Mouse (Mus musculus) cerebellum, adult 9-11 months (tissue): Measurements from ENCODE around the gene Mapkapk5.

Experiments used
- DNase-seq: peaks from one replicate; pipeline ENCODE4 v3.0.0; 2022

The Mapkapk5 gene

GRCm38 (mm10) chr5:121545793-121546529 is at the start of gene Mapkapk5:
Mapkapk5 (minus strand) TSS chr5:121545905.
- peak; percentile 97 for DNase-seq

DNA sequence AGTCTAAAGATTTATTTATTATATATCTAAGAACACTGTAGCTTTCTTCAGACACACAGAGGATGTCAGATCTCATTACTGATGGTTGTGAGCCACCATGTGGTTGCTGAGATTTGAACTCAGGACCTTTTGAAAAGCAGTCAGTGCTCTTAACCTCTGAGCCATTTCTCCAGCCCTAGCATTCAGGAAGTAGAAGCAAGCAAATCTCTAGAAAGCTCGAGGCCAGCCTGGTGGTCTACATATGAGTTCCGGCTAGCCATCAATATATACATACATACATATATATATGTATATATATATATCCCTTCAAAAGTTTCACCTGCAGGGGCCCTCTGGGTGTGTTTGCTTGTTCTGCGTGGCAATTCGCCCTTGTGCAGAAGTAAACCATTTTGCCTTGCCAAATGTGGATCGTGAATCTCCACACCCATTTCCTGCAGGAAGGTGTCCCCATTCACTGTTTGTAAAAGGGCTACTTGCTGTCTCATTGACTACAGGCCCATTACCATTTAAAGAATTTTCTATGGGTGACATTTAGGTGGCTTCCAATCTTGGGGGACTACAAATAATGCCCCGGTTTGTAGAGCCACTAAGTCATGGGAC is 49.1 kb upstream of the Mapkapk5 start:
- DNase-seq = no peak

GRCm38 (mm10) chr5:121593451-121594401 is 48.0 kb upstream of the Mapkapk5 start, which contains the start of gene Aldh2:
Aldh2 (minus strand) TSS chr5:121593824.
- peak; percentile 73 for DNase-seq

DNA sequence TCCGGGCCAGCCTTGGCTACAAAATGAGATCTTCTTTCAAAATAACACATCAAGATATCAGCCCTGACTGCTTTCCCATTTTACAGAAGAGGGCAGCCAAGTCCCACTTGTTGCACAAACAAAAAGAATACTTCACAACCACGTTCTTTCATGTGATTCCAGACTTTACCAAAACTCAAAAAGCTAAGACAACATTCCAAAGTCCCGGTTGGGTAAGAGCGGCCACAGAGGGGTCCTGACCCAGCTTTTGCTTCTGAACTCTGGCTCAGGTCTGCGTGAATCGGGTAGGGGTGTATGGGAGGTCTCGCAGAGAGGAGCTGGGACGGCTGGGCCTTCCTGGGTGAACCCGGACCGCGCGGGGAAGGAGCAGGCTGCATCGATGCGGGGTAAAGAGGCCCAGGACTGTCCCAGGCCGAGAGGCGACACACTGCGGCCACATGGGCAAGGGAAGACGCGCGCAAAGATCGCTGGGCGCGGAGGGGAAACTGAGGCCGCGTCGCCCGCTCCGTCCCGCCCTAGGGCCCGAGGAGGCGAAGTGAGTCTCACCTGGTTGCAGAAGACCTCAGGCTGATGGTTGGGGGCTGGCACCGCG is 47.2 kb upstream of the Mapkapk5 start:
- DNase-seq = no peak

DNA sequence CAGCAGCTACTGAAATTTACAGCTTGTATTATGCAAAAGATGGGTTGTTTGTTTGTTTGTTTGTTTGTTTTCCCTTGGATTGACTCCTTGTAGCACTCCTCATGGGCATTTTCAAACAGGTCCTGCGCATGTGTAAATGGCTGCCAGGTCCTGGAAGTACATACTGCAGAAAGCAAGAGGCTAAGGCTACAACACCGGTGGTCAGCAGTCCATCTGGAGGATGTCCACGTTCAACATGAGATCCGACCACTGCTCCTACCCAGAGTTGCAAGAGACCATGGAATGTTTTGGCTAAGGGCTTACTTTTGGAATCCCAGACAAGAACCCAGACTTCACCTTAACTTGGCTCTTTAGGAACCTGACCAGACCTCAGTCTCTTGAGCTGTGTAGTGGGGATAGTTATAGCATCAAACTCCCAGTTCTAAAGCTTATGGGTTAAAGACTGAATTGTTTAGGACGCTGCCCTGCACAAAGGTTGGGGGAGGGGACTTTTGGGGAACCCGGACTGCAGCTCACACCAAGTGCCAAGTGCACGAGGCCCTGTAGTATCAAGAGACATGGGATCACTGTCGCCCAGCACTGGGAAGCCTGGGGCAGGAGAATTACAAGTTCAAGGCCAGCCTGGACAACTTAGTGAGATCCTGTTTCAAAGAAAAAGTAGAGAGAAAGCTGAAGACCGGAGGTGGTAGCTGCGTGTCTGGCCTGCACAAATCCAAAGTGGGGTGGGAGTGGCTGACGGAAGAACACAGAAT is 46.5 kb upstream of the Mapkapk5 start:
- no peak for DNase-seq

- DNase-seq = no peak
Measured at GRCm38 (mm10) chr5:121591417-121592063, 45.8 kb upstream of the Mapkapk5 start.

GRCm38 (mm10) chr5:121589928-121590327 is 44.2 kb upstream of the Mapkapk5 start:
- no peak for DNase-seq

GRCm38 (mm10) chr5:121586400-121587039 is 40.8 kb upstream of the Mapkapk5 start:
- DNase-seq = no peak

GRCm38 (mm10) chr5:121585699-121586098 is 40.0 kb upstream of the Mapkapk5 start:
- DNase-seq = no peak

GRCm38 (mm10) chr5:121585005-121585404 is 39.3 kb upstream of the Mapkapk5 start:
- no peak for DNase-seq

GRCm38 (mm10) chr5:121583765-121584501 is 38.2 kb upstream of the Mapkapk5 start:
- peak; percentile 78 for DNase-seq

GRCm38 (mm10) chr5:121581945-121582344 is 36.2 kb upstream of the Mapkapk5 start:
- DNase-seq = no peak

- no peak for DNase-seq
Measured at GRCm38 (mm10) chr5:121576927-121577488, 31.3 kb upstream of the Mapkapk5 start.

- DNase-seq = no peak
Measured at GRCm38 (mm10) chr5:121575867-121576266, 30.2 kb upstream of the Mapkapk5 start.

DNA sequence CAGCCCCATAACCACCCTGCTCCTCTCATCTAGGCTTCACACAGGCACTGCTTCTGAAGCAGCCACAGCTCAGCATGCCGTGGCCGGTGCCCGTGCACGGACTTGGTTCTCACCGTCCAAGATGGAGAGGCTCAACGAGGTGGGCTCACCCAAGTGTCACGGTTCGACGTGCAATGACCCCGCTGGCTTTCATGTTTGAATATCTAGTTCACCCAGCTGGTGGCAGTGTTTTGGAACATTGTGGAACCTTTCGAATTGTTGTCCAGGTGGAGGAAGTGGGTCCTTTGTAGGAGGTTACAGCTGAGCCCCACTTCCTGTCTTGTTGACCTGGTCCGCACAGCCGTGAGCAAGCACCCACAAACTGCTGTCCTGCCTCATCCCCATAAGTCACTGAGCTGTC is 28.4 kb upstream of the Mapkapk5 start:
- no peak for DNase-seq

DNA sequence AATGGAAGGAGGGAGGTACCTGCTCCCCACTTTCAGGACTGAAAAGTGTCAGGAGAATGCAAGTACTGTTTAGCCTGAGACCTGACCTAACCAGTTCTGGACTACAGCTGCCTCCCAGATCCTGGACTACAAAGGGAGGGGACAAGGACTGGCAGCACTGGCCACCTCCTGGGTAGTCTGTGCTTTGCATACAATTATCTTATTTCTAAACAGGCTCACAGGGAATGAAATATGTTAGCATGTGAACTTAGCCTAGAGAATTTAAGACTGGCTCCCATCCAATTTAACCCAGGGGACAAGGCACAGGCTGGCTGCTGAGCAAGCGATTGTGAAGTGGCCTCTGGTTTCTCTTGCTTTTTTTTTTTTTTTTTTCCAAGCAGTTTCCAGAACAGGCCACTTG is 25.1 kb upstream of the Mapkapk5 start:
- no peak for DNase-seq

DNA sequence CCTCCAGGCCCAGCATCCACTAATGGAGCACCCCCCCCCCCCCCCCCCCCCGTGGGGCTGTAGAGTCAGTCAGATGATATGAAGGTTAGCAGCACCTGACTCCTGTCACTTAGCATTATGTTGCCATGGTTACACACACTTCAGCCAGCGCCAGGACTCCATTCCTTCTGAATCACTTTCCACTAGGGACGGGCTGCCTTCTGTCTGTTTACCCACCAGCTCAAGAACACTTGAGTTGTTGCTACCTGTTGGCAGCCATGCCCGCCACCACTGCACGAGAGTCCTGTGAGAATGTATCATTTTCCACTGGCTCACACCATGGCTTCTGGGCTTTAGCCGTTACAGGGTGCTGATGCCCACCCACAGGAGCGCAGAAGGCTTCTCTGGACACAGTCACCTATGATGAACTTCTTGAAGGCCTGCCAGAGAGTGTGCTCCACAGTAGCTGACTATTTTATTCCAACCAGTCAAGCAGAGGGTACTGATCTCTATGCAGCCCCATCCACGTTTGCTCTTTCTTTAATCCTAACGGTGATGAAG is 24.2 kb upstream of the Mapkapk5 start:
- DNase-seq = no peak

DNA sequence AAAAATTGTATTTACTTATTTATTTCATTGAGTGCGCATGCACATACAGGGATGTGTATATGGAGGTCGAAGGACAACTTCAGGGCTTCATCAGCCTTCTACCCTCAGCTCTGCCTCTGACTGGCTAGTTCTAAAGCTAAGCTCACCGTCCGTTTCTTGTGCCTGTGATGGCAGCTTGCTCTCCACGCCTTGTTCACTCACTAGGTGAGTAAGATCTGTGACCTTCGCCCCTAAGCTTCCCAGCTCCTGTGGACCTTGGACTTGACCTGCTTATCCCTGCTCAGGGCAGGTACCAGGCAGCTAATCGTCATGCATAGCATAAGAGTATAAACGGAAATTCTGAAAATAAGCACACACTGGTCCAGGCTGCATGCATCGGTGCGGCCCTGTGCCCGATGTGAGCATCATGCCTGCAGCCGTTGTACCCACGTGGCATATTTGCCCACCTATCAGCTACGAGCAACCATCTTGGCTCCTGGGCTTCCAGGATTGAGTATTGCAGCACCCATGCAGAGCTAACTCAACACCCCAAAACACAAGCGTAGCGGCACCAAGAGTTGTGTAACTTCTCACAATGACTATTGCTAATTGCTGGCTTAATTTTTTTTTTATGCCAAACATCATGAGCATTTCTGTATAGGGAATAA is 20.5 kb upstream of the Mapkapk5 start:
- no peak for DNase-seq

- peak; percentile 59 for DNase-seq
Measured at GRCm38 (mm10) chr5:121564468-121564895, 18.8 kb upstream of the Mapkapk5 start.
